Mouse (Mus musculus) MEL (cell line): ENCODE measurements around the gene Fgf12. TPM values are rescaled to one million over a fixed set of nuclear protein-coding genes. Genes with fewer than 3 reads are reported as not detected.

Experiments
- DNase-seq: peaks from one replicate; pipeline ENCODE4 v3.0.0; 2011; ENCODE audit warnings: low read depth, low spot score
- H3K27ac ChIP-seq: 2 replicates; pipeline ENCODE4 v1.5.1; 2012; ENCODE audit warnings: low read depth, mild to moderate bottlenecking, control low read depth, low read length, moderate library complexity; ENCODE audit not compliant: control insufficient read depth
- H3K27me3 ChIP-seq, 2 experiments: fragments of 150-350 bp in 1 of 2; sonication (generic) in 1 of 2; 2 replicates each; pipeline ENCODE4 v1.6.1; 2012; ENCODE audit warnings: low read length in 2 of 2, mild to moderate bottlenecking in 2 of 2, improper control_type of control experiment in 1 of 2, moderate library complexity in 1 of 2; ENCODE audit not compliant: insufficient read depth in 2 of 2, control insufficient read depth in 1 of 2
- H3K36me3 ChIP-seq, 2 experiments: 2 replicates each; pipeline ENCODE4 v1.6.1; 2012 to 2014; ENCODE audit warnings: low read length in 2 of 2, improper control_type of control experiment in 1 of 2, inconsistent platforms in 1 of 2, mild to moderate bottlenecking in 1 of 2; ENCODE audit not compliant: insufficient read depth in 2 of 2, control insufficient read depth in 1 of 2
- H3K4me1 ChIP-seq, 2 experiments: fragments of 150-350 bp in 1 of 2; sonication (generic) in 1 of 2; 2 replicates each; pipeline ENCODE4 v1.6.1; 2012; ENCODE audit warnings: low read length in 2 of 2, improper control_type of control experiment in 1 of 2, mild to moderate bottlenecking in 1 of 2; ENCODE audit not compliant: insufficient read depth in 2 of 2, control insufficient read depth in 1 of 2
- H3K4me3 ChIP-seq, 2 experiments: fragments of 150-350 bp in 1 of 2; sonication (generic) in 1 of 2; 2 replicates each; pipeline ENCODE4 v1.5.1; 2012; ENCODE audit warnings: low read depth in 2 of 2, low read length in 2 of 2, mild to moderate bottlenecking in 2 of 2, moderate library complexity in 2 of 2, control low read depth in 1 of 2, improper control_type of control experiment in 1 of 2; ENCODE audit not compliant: control insufficient read depth in 1 of 2, insufficient read depth in 1 of 2
- H3K79me2 ChIP-seq: 2 replicates; pipeline ENCODE4 v1.6.1; 2012; ENCODE audit warnings: mild to moderate bottlenecking, low read length, moderate library complexity; ENCODE audit not compliant: control insufficient read depth, poor library complexity, insufficient read depth
- H3K9ac ChIP-seq: 2 replicates; pipeline ENCODE4 v1.6.1; 2012; ENCODE audit warnings: low read depth, mild to moderate bottlenecking, control low read depth, low read length, moderate library complexity; ENCODE audit not compliant: control insufficient read depth, poor library complexity, severe bottlenecking
- H3K9me3 ChIP-seq: fragments of 150-350 bp; sonication (generic); replicated peaks from 2 replicates; pipeline ENCODE4 v1.6.1; 2012; ENCODE audit warnings: mild to moderate bottlenecking, low read length, improper control_type of control experiment, moderate library complexity; ENCODE audit not compliant: insufficient read depth
- BHLHE40 ChIP-seq: IDR thresholded peaks from 2 replicates; pipeline ENCODE4 v1.6.1; 2012; ENCODE audit warnings: low read depth, mild to moderate bottlenecking, inconsistent platforms, low read length, improper control_type of control experiment, borderline replicate concordance
- CHD2 ChIP-seq: IDR thresholded peaks from 2 replicates; pipeline ENCODE4 v1.6.1; 2011; ENCODE audit warnings: low read length, improper control_type of control experiment
- GABPA ChIP-seq: IDR thresholded peaks from 2 replicates; pipeline ENCODE4 v1.6.1; 2012; ENCODE audit warnings: low read depth, mild to moderate bottlenecking, inconsistent platforms, low read length, improper control_type of control experiment, moderate library complexity
- KAT2A ChIP-seq: conservative IDR thresholded peaks from 2 replicates; pipeline ENCODE4 v1.6.1; 2012; ENCODE audit warnings: low read depth, low read length, improper control_type of control experiment, inconsistent platforms
- MAX ChIP-seq: IDR thresholded peaks from 2 replicates; pipeline ENCODE4 v1.6.1; 2011; ENCODE audit warnings: low read length, improper control_type of control experiment
- MEF2A ChIP-seq: IDR thresholded peaks from 2 replicates; pipeline ENCODE4 v1.6.1; 2014; ENCODE audit warnings: low read depth, mild to moderate bottlenecking, inconsistent platforms, low read length, improper control_type of control experiment; ENCODE audit not compliant: poor library complexity, insufficient replicate concordance, severe bottlenecking; ENCODE audit errors: extremely low read depth
- MXI1 ChIP-seq: IDR thresholded peaks from 2 replicates; pipeline ENCODE4 v1.6.1; 2011; ENCODE audit warnings: mild to moderate bottlenecking, low read depth, low read length, improper control_type of control experiment
- POLR2A ChIP-seq, 2 experiments: IDR thresholded peaks; 2 replicates each; pipeline ENCODE4 v1.6.1; 2011 to 2012; ENCODE audit warnings: low read length in 2 of 2, mild to moderate bottlenecking in 2 of 2, control low read depth in 1 of 2, improper control_type of control experiment in 1 of 2, low read depth in 1 of 2, moderate library complexity in 1 of 2; ENCODE audit not compliant: control insufficient read depth in 1 of 2, insufficient read depth in 1 of 2, poor library complexity in 1 of 2
- POLR2AphosphoS2 ChIP-seq: IDR thresholded peaks from 2 replicates; pipeline ENCODE4 v1.6.1; 2011; ENCODE audit warnings: low read length, improper control_type of control experiment
- RCOR1 ChIP-seq: IDR thresholded peaks from 2 replicates; pipeline ENCODE4 v1.6.1; 2012; ENCODE audit warnings: low read depth, mild to moderate bottlenecking, inconsistent platforms, low read length, improper control_type of control experiment
- SIN3A ChIP-seq: IDR thresholded peaks from 2 replicates; pipeline ENCODE4 v1.6.1; 2012; ENCODE audit warnings: low read length, improper control_type of control experiment, inconsistent platforms
- TAL1 ChIP-seq: IDR thresholded peaks from 2 replicates; pipeline ENCODE4 v1.6.1; 2012; ENCODE audit warnings: mild to moderate bottlenecking, inconsistent platforms, low read length, moderate library complexity, mixed read lengths
- USF1 ChIP-seq: IDR thresholded peaks from 2 replicates; pipeline ENCODE4 v1.6.1; 2014; ENCODE audit warnings: low read depth, mild to moderate bottlenecking, inconsistent platforms, low read length, improper control_type of control experiment, moderate library complexity
- ZC3H11A ChIP-seq: IDR thresholded peaks from 2 replicates; pipeline ENCODE4 v1.6.1; 2012; ENCODE audit warnings: low read depth, mild to moderate bottlenecking, inconsistent platforms, low read length, improper control_type of control experiment
- ZKSCAN1 ChIP-seq: IDR thresholded peaks from 2 replicates; pipeline ENCODE4 v1.6.1; 2012; ENCODE audit warnings: low read depth, mild to moderate bottlenecking, inconsistent platforms, low read length, improper control_type of control experiment, moderate library complexity
- polyA plus RNA-seq, 2 experiments: library from polyadenylated mRNA; stranded (reverse) in 1 of 2; unstranded in 1 of 2; fragments of >175 nt in 1 of 2; fragments of >200 nt in 1 of 2; gene quantifications; 2 replicates each; pipeline versions ENCODE4 v1.2.1 to v1.2.4; 2012; ENCODE audit warnings: low replicate concordance in 2 of 2, low read depth in 1 of 2; ENCODE audit not compliant: insufficient read length in 2 of 2, insufficient read depth in 1 of 2, missing spikeins in 1 of 2
- total RNA-seq: library from RNA; depleted of rRNA; stranded (reverse); fragments of 300-350 nt; gene quantifications from 2 replicates; pipeline ENCODE4 v1.2.3, GENCODE M21; 2012

The Fgf12 gene
- total and polyA plus RNA-seq, 3 experiments: not detected

GRCm38 (mm10) chr16:28389114-28389513 is 363.8 kb downstream of the Fgf12 start:
- TF ChIP-seq MEF2A: no peak
- TF ChIP-seq, all 39 proteins: peak for 0
- H3K79me2 ChIP-seq: no peaks in the 10 kb centered on the region
- no peaks in the 10 kb centered on the region for H3K36me3 ChIP-seq
- no peak overlapping the region for H3K27ac ChIP-seq
- DNase-seq: no peak
- H3K4me3 ChIP-seq: no peak overlapping the region
- no peak overlapping the region for H3K9ac ChIP-seq
- H3K9me3 ChIP-seq: no peaks in the 10 kb centered on the region
- no peaks in the 10 kb centered on the region for H3K4me1 ChIP-seq
- H3K27me3 ChIP-seq: no peaks in the 10 kb centered on the region

- no peak for DNase-seq
Measured at GRCm38 (mm10) chr16:28374790-28375189, 378.1 kb downstream of the Fgf12 start.

GRCm38 (mm10) chr16:28373311-28373710 is 379.6 kb downstream of the Fgf12 start:
- Histone ChIP-seq H3K36me3 (no peaks in the 10 kb centered on the region), H3K27me3 (no peaks in the 10 kb centered on the region), H3K9me3 (no peaks in the 10 kb centered on the region), H3K9ac (no peak overlapping the region), H3K4me3 (no peak overlapping the region), H3K27ac (no peak overlapping the region), H3K79me2 (no peaks in the 10 kb centered on the region), H3K4me1 (no peaks in the 10 kb centered on the region)
- no peak for TF ChIP-seq POLR2A (IDR thresholded peaks at IDR 0.05; ENCODE audit: control insufficient read depth in 1 of 2, insufficient read depth in 1 of 2, low read depth in 1 of 2, low read length in 2 of 2, poor library complexity in 1 of 2)
- no peak for DNase-seq

More at GRCm38 (mm10) chr16:28374790-28375189, 378.1 kb downstream of the Fgf12 start:
- no peak for TF ChIP-seq KAT2A
- no peak for TF ChIP-seq RCOR1
- TF ChIP-seq POLR2AphosphoS2: no peak
- no peak for TF ChIP-seq MXI1
- TF ChIP-seq, all 39 proteins: peak for 0
- no peak overlapping the region for H3K4me3 ChIP-seq
- H3K79me2 ChIP-seq: no peaks in the 10 kb centered on the region
- no peaks in the 10 kb centered on the region for H3K27me3 ChIP-seq
- no peak overlapping the region for H3K27ac ChIP-seq
- H3K4me1 ChIP-seq: no peaks in the 10 kb centered on the region
- H3K9ac ChIP-seq: no peak overlapping the region
- H3K9me3 ChIP-seq: no peaks in the 10 kb centered on the region
- no peaks in the 10 kb centered on the region for H3K36me3 ChIP-seq

GRCm38 (mm10) chr16:28350624-28351023 is 402.2 kb downstream of the Fgf12 start:
- TF ChIP-seq GABPA: no peak
- no peak for TF ChIP-seq BHLHE40
- TF ChIP-seq MAX: no peak
- no peak for TF ChIP-seq CHD2
- no peak for TF ChIP-seq TAL1
- TF ChIP-seq USF1: no peak
- TF ChIP-seq ZKSCAN1: no peak
- no peak for TF ChIP-seq ZC3H11A
- TF ChIP-seq SIN3A: no peak

More at GRCm38 (mm10) chr16:28350624-28351023, 402.2 kb downstream of the Fgf12 start:
- no peak overlapping the region for H3K27ac ChIP-seq
- no peak for DNase-seq
- no peaks in the 10 kb centered on the region for H3K36me3 ChIP-seq
- H3K9ac ChIP-seq: no peak overlapping the region
- H3K4me3 ChIP-seq: no peak overlapping the region
- H3K27me3 ChIP-seq: no peaks in the 10 kb centered on the region
- H3K79me2 ChIP-seq: no peaks in the 10 kb centered on the region
- no peaks in the 10 kb centered on the region for H3K9me3 ChIP-seq
- H3K4me1 ChIP-seq: no peaks in the 10 kb centered on the region
